Mouse (Mus musculus) stomach, postnatal 0 days (tissue): ENCODE results near the gene Prdm16. TPM values are rescaled to one million over a fixed set of nuclear protein-coding genes. Genes with fewer than 3 reads are reported as not detected.

ENCODE experiments used
- ATAC-seq: fragments of 200-750 bp; cut with Nextera tagmentation; 2 replicates; pipeline ENCODE4 v1.8.0; 2017; ENCODE audit not compliant: low FRiP score, low TSS enrichment
- DNase-seq: peaks from one replicate; pipeline ENCODE4 v3.0.0-alpha.2; 2016; ENCODE audit warnings: low spot score
- H3K27ac ChIP-seq: fragments of 300-500 bp; sonication (generic); replicated peaks from 2 replicates; pipeline ENCODE4 v1.5.1; 2014; ENCODE audit warnings: mild to moderate bottlenecking, control low read depth
- H3K27me3 ChIP-seq: fragments of 300-500 bp; sonication (generic); 2 replicates; pipeline ENCODE4 v1.6.1; 2014; ENCODE audit warnings: low read length; ENCODE audit not compliant: control insufficient read depth, insufficient read depth
- H3K36me3 ChIP-seq: fragments of 300-500 bp; sonication (generic); 2 replicates; pipeline ENCODE4 v1.6.1; 2014; ENCODE audit warnings: low read length, mixed read lengths; ENCODE audit not compliant: control insufficient read depth, insufficient read depth
- H3K4me1 ChIP-seq: fragments of 300-500 bp; sonication (generic); replicated peaks from 2 replicates; pipeline ENCODE4 v1.6.1; 2014; ENCODE audit warnings: antibody characterized with exemption; ENCODE audit not compliant: control insufficient read depth, insufficient read depth
- H3K4me2 ChIP-seq: fragments of 300-500 bp; sonication (generic); replicated peaks from 2 replicates; pipeline ENCODE4 v1.6.1; 2014; ENCODE audit warnings: low read depth, mild to moderate bottlenecking, control low read depth, moderate library complexity
- H3K4me3 ChIP-seq: fragments of 300-500 bp; sonication (generic); 2 replicates; pipeline ENCODE4 v1.5.1; 2014; ENCODE audit warnings: low read depth, low read length, control low read depth
- H3K9ac ChIP-seq: fragments of 300-500 bp; sonication (generic); 2 replicates; pipeline ENCODE4 v1.6.1; 2014; ENCODE audit warnings: mild to moderate bottlenecking, low read length, control low read depth, mixed read lengths
- H3K9me3 ChIP-seq: fragments of 300-500 bp; sonication (generic); 2 replicates; pipeline ENCODE4 v1.6.1; 2016; ENCODE audit warnings: low read length; ENCODE audit not compliant: control insufficient read depth
- CTCF ChIP-seq: IDR thresholded peaks from 2 replicates; pipeline ENCODE4 v1.5.1; 2016; ENCODE audit warnings: antibody characterized with exemption, low read depth, mild to moderate bottlenecking, moderate library complexity
- EP300 ChIP-seq: optimal IDR thresholded peaks from 2 replicates; pipeline ENCODE3; 2016; ENCODE audit warnings: antibody characterized with exemption
- WGBS: fragments of 180-500 bp; shearing (Covaris S2); extraction: QIAGEN DNeasy Blood & Tissue Kit; methylation state at CpG from one replicate; pipeline ENCODE4 v1.1.7; 2014; 5-methylcytosine and 5-hydroxymethylcytosine counted together
- polyA plus RNA-seq: library from polyadenylated mRNA; unstranded; fragments of >200 nt; fragmentation: Nextera tagmentation; extraction: Ambion mirVana; gene quantifications from 2 replicates; pipeline ENCODE4 v1.2.1, GENCODE M21; 2015

Prdm16 gene
- polyA plus RNA-seq, 1 experiment from 2014 or later = 15.6 TPM

DNA sequence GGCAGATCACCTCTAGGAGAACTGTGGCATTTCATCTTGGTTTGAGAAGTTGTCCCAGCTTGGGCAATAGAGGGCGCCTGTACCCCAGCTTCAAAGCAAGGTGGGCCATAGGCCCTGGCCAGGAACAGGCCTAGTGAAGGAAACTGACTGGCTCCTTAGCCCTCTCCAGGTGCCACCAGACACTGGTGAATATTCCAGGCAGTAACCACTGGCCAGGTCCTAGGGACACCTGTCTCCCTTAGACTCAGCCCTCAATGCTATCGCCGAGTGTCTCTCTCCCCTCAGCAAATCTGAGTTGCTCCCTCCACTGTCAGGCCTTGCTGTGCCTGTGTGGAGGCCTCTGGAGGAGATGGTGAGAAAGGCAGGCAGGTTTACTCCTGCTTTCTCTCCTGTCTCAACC, 187.3 kb downstream of the Prdm16 start:
- no peaks in the 10 kb centered on the region for H3K36me3 ChIP-seq
- no peaks in the 10 kb centered on the region for H3K27me3 ChIP-seq
- 25% methylated on average over 3 of the region's 3 CpGs for WGBS
- no peak overlapping the region for H3K4me2 ChIP-seq
- DNase-seq (peak; percentile 66), ATAC-seq (peak; percentile 45; the same call in 1 of the 2 replicates)
- H3K4me1 ChIP-seq = no peaks in the 10 kb centered on the region
- no peak overlapping the region for H3K9ac ChIP-seq
- no peak overlapping the region for H3K27ac ChIP-seq
- TF ChIP-seq EP300 (no peak), CTCF (peak; percentile 73)
- no peaks in the 10 kb centered on the region for H3K9me3 ChIP-seq
- H3K4me3 ChIP-seq = no peak overlapping the region

- Histone ChIP-seq H3K27ac (no peak overlapping the region), H3K4me2 (no peak overlapping the region), H3K4me1 (no peaks in the 10 kb centered on the region), H3K4me3 (no peak overlapping the region), H3K9ac (no peak overlapping the region), H3K27me3 (no peaks in the 10 kb centered on the region), H3K36me3 (no peaks in the 10 kb centered on the region), H3K9me3 (no peaks in the 10 kb centered on the region)
- TF ChIP-seq CTCF (no peak), EP300 (no peak)
- WGBS = 60% methylated on average over 9 of the region's 9 CpGs
- ATAC-seq (no peak; the same call in 1 of the 2 replicates), DNase-seq (no peak)
Measured at GRCm38 (mm10) chr4:154445721-154446120, 191.0 kb downstream of the Prdm16 start.

DNA sequence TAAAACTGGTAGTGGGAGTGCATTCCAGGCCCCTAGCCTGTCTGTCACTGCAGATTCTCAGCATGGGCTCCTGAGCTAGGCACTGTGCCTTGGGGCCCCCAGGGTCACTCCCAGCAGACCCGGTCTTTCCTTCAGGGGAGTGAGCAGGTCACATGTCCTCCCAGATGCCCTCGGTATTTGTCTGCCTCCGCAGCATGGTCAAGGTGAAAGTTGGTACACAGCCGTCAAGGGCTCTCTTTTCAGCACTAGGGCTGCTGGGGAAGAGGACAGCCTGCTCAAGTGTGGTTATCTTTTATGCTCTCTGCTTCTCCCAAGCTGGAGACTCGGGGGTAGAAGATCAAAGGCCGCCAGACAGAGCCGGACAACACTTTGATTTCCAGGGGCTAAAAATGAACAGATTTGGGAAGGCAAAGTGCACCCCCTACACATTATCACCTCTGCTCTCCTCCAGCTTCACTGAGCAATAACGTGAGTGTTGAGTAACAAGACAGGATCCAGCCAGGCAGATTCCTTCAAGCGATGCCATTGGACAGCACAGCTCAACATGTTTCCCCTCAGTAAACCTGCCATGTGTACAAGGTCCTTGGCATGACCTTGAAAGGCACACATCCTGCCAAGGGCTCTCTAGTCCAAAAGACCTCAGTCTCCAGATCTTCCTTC, 193.9 kb downstream of the Prdm16 start:
- Histone ChIP-seq H3K9ac (no peak overlapping the region), H3K27me3 (no peaks in the 10 kb centered on the region), H3K4me2 (no peak overlapping the region), H3K4me3 (no peak overlapping the region), H3K9me3 (no peaks in the 10 kb centered on the region), H3K36me3 (no peaks in the 10 kb centered on the region), H3K4me1 (no peaks in the 10 kb centered on the region), H3K27ac (no peak overlapping the region)
- WGBS = 48% methylated on average over 9 of the region's 9 CpGs
- no peak for DNase-seq
- TF ChIP-seq EP300 = no peak
- TF ChIP-seq CTCF = no peak
- no peak for ATAC-seq

DNA sequence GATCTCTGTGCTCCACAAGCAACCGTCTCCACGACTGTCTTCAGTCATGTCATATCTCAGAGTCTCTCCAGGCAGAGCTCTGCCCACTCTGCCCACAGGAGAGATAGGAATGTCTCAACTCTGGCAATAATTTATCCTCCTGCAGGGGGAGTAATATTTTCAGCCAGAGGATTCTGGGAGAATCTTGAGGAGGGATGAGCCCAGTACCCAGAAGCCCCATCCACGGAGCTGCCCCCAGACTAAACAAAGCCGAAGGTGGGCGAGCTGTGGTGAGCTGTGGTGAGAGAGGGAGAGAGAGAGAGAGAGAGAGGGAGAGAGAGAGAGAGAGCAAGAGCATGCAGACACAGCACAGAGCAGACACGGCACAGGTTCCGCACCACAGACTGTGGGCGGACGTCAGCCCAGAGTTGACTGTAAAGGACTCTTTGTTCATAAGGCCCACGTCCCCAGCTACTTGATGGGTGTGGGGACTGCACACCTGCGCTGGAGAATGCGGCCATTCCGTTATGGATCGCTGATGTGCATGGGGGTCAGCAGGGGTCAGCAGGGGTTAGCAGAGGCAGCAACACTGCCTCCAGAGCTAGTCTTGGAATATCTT, 197.1 kb downstream of the Prdm16 start:
- 67% methylated on average over 14 of the region's 14 CpGs for WGBS
- no peak overlapping the region for H3K9ac ChIP-seq
- no peak for ATAC-seq
- no peak overlapping the region for H3K4me3 ChIP-seq
- H3K27me3 ChIP-seq = no peaks in the 10 kb centered on the region
- DNase-seq = no peak
- no peak overlapping the region for H3K4me2 ChIP-seq
- TF ChIP-seq CTCF = peak; percentile 18
- TF ChIP-seq EP300 = no peak
- H3K4me1 ChIP-seq = no peaks in the 10 kb centered on the region
- no peaks in the 10 kb centered on the region for H3K36me3 ChIP-seq
- no peak overlapping the region for H3K27ac ChIP-seq
- no peaks in the 10 kb centered on the region for H3K9me3 ChIP-seq

- Histone ChIP-seq H3K27ac (no peak overlapping the region), H3K27me3 (no peaks in the 10 kb centered on the region), H3K4me3 (no peak overlapping the region), H3K9me3 (no peaks in the 10 kb centered on the region), H3K4me2 (no peak overlapping the region), H3K9ac (no peak overlapping the region), H3K36me3 (no peaks in the 10 kb centered on the region), H3K4me1 (no peaks in the 10 kb centered on the region)
- WGBS = 79% methylated on average over 15 of the region's 15 CpGs
- DNase-seq (no peak), ATAC-seq (no peak)
- TF ChIP-seq EP300 (no peak), CTCF (no peak)
Measured at GRCm38 (mm10) chr4:154438610-154439009, 198.1 kb downstream of the Prdm16 start.

DNA sequence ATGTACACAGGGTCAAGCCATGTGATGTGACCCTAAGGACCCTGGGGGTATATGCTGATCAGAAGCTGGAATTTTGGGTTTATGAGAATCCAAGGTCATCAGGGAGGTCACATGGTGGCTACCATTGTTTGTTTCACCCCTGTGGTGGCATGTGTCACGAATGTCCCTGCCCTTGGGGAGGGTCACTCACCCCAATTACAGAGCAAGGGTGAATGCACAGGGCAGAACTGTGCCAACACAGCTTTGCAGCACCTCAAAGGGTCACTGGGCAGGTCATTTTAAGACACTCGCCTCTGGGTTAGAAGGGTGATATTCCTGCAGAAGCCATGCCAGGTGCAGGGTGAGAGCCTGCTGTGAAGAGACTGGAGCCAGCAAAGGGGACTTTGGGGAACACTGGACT, 206.9 kb downstream of the Prdm16 start:
- Histone ChIP-seq H3K27ac (no peak overlapping the region), H3K4me1 (peaks cover 2% of the 10 kb centered on the region; the same call in 1 of the 2 replicates), H3K4me2 (no peak overlapping the region), H3K9ac (no peak overlapping the region), H3K9me3 (no peaks in the 10 kb centered on the region), H3K27me3 (no peaks in the 10 kb centered on the region), H3K36me3 (no peaks in the 10 kb centered on the region), H3K4me3 (no peak overlapping the region)
- no peak for DNase-seq
- WGBS = 69% methylated on average over 2 of the region's 2 CpGs
- TF ChIP-seq CTCF (no peak), EP300 (no peak)
- ATAC-seq = no peak
